Mouse (Mus musculus): ENCODE measurements around the gene Rhobtb1.

- TF ChIP-seq CTCF (IDR thresholded peaks at IDR 0.05; ENCODE audit: low read depth) (no peak), EP300 (IDR thresholded peaks at IDR 0.05; ENCODE audit: low read depth) (no peak)
These were observed 180.0 kb downstream of the Rhobtb1 start for GRCm38 (mm10) chr10:69331231-69331630.
